Mouse (Mus musculus) megakaryocyte, embryonic 14.5 days (primary cell): ENCODE measurements around the gene Islr.

ENCODE experiments used
- FLI1 ChIP-seq: IDR thresholded peaks from 2 replicates; pipeline ENCODE4 v1.6.1; 2012; ENCODE audit warnings: low read length, inconsistent platforms, mixed read lengths
- GATA1 ChIP-seq: IDR thresholded peaks from 3 replicates; pipeline ENCODE4 v1.6.1; 2012; ENCODE audit warnings: mixed read lengths, low read length, inconsistent platforms, borderline replicate concordance

GRCm38 (mm10) chr9:58143419-58143818 is 60.7 kb downstream of the Islr start:
- TF ChIP-seq GATA1 (no peak), FLI1 (no peak)
